13 mouse cellular contexts compared by ENCODE assay signal in the genomic region with DNA sequence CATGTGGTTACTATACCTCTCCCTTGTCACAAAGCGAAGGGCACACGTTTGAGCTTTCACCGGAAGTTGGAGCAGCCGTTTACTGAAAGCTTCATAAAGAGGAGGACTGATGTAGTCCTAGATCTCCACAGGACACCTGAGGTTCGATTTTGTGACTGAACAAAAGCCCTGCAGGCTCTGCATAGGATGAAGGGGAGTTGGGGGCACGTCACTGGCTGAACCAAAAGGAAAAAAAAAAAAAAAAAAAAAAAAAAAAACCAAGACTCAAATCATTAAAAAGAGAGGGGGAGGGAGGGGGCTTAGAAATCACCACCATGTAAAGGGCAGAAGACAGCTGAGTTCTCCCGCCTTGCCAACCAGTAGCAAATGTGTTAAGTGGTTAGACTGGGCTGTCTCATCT. TPM values are rescaled to one million over a fixed set of nuclear protein-coding genes. Genes with fewer than 3 reads are reported as not detected.
DNase-seq lines count a peak whose midpoint lies in the region; ATAC-seq and TF ChIP-seq lines count a peak whose summit lies in the region.
"Had no signal": no experiment of that assay in that cellular context is flagged by ENCODE, and none has a peak within 500 bp of the region (broad histone marks: within the 10 kb centered on the region; RNA-seq: fewer than 3 reads in every experiment).

No protein-coding gene starts in this region.

- WGBS in lung, embryonic 14.5 days = 17% methylated on average over 7 of the region's 7 CpGs
- 11% methylated on average over 7 of the region's 7 CpGs for WGBS in forebrain, embryonic 16.5 days
- 55% methylated on average over 7 of the region's 7 CpGs for WGBS in liver, embryonic 12.5 days (ENCODE audit: insufficient replicate concordance)
- 29% methylated on average over 7 of the region's 7 CpGs for WGBS in stomach, embryonic 16.5 days

- no peak for DNase-seq in lung, embryonic 14.5 days
- no peak for DNase-seq in lung, adult 18-20 months
- DNase-seq in adrenal gland, postnatal 14 days = no peak
- DNase-seq in heart, postnatal 25 days (ENCODE audit: low spot score) = no peak
- DNase-seq: adrenal gland, adult 2 months; heart, postnatal 14 days; kidney, postnatal 14 days; layer of hippocampus, postnatal 36 days; thymus, adult 2 months had no signal

- intact Hi-C loops in heart, postnatal 25 days (cut with DNase I) = no loop called here

- TF ChIP-seq CTCF in lung, embryonic 14.5 days (IDR thresholded peaks at IDR 0.05; ENCODE audit: low read depth) = no peak

- H3K4me1 ChIP-seq in lung, embryonic 14.5 days (ENCODE audit: insufficient read depth) = peaks cover 24% of the 10 kb centered on the region; the same call in 1 of the 2 replicates
- H3K4me1 ChIP-seq in forebrain, embryonic 16.5 days (replicated peaks; ENCODE audit: control insufficient read depth, insufficient read depth, low read length) = peaks cover 28% of the 10 kb centered on the region
- 0 out of 2 replicates have a peak, but pooled peaks cover 4% of the 10 kb centered on the region for H3K4me1 ChIP-seq in liver, embryonic 12.5 days
- H3K4me1 ChIP-seq in stomach, embryonic 16.5 days (ENCODE audit: control insufficient read depth, insufficient read depth, low read length) = peaks cover 26% of the 10 kb centered on the region

- no peak overlapping the region for H3K4me3 ChIP-seq in lung, embryonic 14.5 days (ENCODE audit: low read depth, low read length)
- no peak overlapping the region for H3K4me3 ChIP-seq in forebrain, embryonic 16.5 days (replicated peaks; ENCODE audit: low read length)
- H3K4me3 ChIP-seq in liver, embryonic 12.5 days = no peak overlapping the region
- H3K4me3 ChIP-seq in stomach, embryonic 16.5 days (replicated peaks; ENCODE audit: low read length) = peak overlapping the region; percentile 20; the same call in 1 of the 2 replicates

- ATAC-seq in lung, embryonic 14.5 days (ENCODE audit: insufficient read depth) = no peak
- no peak for ATAC-seq in forebrain, embryonic 16.5 days
- no peak for ATAC-seq in liver, embryonic 12.5 days
- ATAC-seq in stomach, embryonic 16.5 days (ENCODE audit: insufficient read depth, low FRiP score) = no peak
- ATAC-seq in megakaryocyte progenitor cell, adult 5-6 weeks (replicated peaks; ENCODE audit: poor library complexity) = no peak

- H3K9ac ChIP-seq in lung, embryonic 14.5 days = no peak overlapping the region
- 0 out of 2 replicates have a peak overlapping the region, but pooled peaks have one; percentile 26 for H3K9ac ChIP-seq in forebrain, embryonic 16.5 days (replicated peaks; ENCODE audit: low read depth, low read length)
- no peak overlapping the region for H3K9ac ChIP-seq in liver, embryonic 12.5 days
- peak overlapping the region; percentile 20; the same call in 1 of the 2 replicates for H3K9ac ChIP-seq in stomach, embryonic 16.5 days (ENCODE audit: low read length)

- no peaks in the 10 kb centered on the region for H3K9me3 ChIP-seq in lung, embryonic 14.5 days (ENCODE audit: low read depth, low read length)
- H3K9me3 ChIP-seq in forebrain, embryonic 16.5 days (ENCODE audit: control insufficient read depth, low read length) = no peaks in the 10 kb centered on the region
- H3K9me3 ChIP-seq in liver, embryonic 12.5 days (replicated peaks) = no peaks in the 10 kb centered on the region
- peaks cover 4% of the 10 kb centered on the region; the same call in 1 of the 2 replicates for H3K9me3 ChIP-seq in stomach, embryonic 16.5 days (replicated peaks; ENCODE audit: control insufficient read depth, low read length)

- peak overlapping the region; percentile 39; the same call in 1 of the 2 replicates for H3K4me2 ChIP-seq in lung, embryonic 14.5 days
- peak overlapping the region; percentile 28 for H3K4me2 ChIP-seq in forebrain, embryonic 16.5 days (ENCODE audit: low read length)
- H3K4me2 ChIP-seq in liver, embryonic 12.5 days = 0 out of 2 replicates have a peak overlapping the region, but pooled peaks have one; percentile 7
- peak overlapping the region; percentile 41 for H3K4me2 ChIP-seq in stomach, embryonic 16.5 days (ENCODE audit: low read depth, low read length)

- no peaks in the 10 kb centered on the region for H3K27me3 ChIP-seq in lung, embryonic 14.5 days (ENCODE audit: insufficient read depth, low read length)
- H3K27me3 ChIP-seq in forebrain, embryonic 16.5 days (replicated peaks; ENCODE audit: control insufficient read depth, insufficient read depth, low read length) = no peaks in the 10 kb centered on the region
- no peaks in the 10 kb centered on the region for H3K27me3 ChIP-seq in liver, embryonic 12.5 days (replicated peaks)
- no peaks in the 10 kb centered on the region for H3K27me3 ChIP-seq in stomach, embryonic 16.5 days (ENCODE audit: control insufficient read depth, insufficient read depth, low read length)

- 0 out of 2 replicates have a peak, but pooled peaks cover 3% of the 10 kb centered on the region for H3K36me3 ChIP-seq in lung, embryonic 14.5 days (ENCODE audit: insufficient read depth)
- no peaks in the 10 kb centered on the region for H3K36me3 ChIP-seq in forebrain, embryonic 16.5 days (ENCODE audit: control insufficient read depth, insufficient read depth)
- H3K36me3 ChIP-seq in liver, embryonic 12.5 days = no peaks in the 10 kb centered on the region
- H3K36me3 ChIP-seq in stomach, embryonic 16.5 days (ENCODE audit: control insufficient read depth, insufficient read depth, low read length) = no peaks in the 10 kb centered on the region

- H3K27ac ChIP-seq in lung, embryonic 14.5 days (ENCODE audit: low read depth) = no peak overlapping the region
- no peak overlapping the region for H3K27ac ChIP-seq in forebrain, embryonic 16.5 days (ENCODE audit: low read length)
- no peak overlapping the region for H3K27ac ChIP-seq in liver, embryonic 12.5 days
- H3K27ac ChIP-seq in stomach, embryonic 16.5 days (ENCODE audit: low read length) = peak overlapping the region; percentile 38

RNA-seq across cellular contexts. Expression of a gene that starts 10.2 kb away (rescaled TPM):
- polyA plus RNA-seq in lung, embryonic 14.5 days (2014; fragmentation: Nextera tagmentation; extraction: Ambion mirVana) = 29.8 and 31.5 TPM in 2 replicates
- polyA plus RNA-seq in forebrain, embryonic 16.5 days (2015; fragmentation: Nextera tagmentation; extraction: Ambion mirVana) = 14.5 and 15.6 TPM in 2 replicates
- polyA plus RNA-seq in liver, embryonic 12.5 days (2016; fragmentation: Nextera tagmentation; extraction: Ambion mirVana) = 6.0 and 6.9 TPM in 2 replicates
- polyA plus RNA-seq in stomach, embryonic 16.5 days (2015; fragmentation: Nextera tagmentation; extraction: Ambion mirVana) = 26.6 and 28.7 TPM in 2 replicates
- total RNA-seq in adrenal gland, postnatal 14 days (2021) = 20.0 and 26.2 TPM in 2 replicates
- total RNA-seq in megakaryocyte progenitor cell, adult 5-6 weeks (2015) = 20.7 and 23.9 TPM in 2 replicates
- total RNA-seq in megakaryocyte progenitor cell, adult 5-6 weeks (2017) = 20.0 and 26.5 TPM in 2 replicates
- 10 to 100 TPM; 11.6 to 14.8 TPM for total RNA-seq in heart, postnatal 25 days (2021)

RNA-seq across cellular contexts. Expression of a gene that starts 18.0 kb away (rescaled TPM):
- 120 and 127 TPM in 2 replicates for polyA plus RNA-seq in lung, embryonic 14.5 days (2014; fragmentation: Nextera tagmentation; extraction: Ambion mirVana)
- polyA plus RNA-seq in forebrain, embryonic 16.5 days (2015; fragmentation: Nextera tagmentation; extraction: Ambion mirVana) = 94.0 and 101 TPM in 2 replicates
- 59.4 and 63.6 TPM in 2 replicates for polyA plus RNA-seq in liver, embryonic 12.5 days (2016; fragmentation: Nextera tagmentation; extraction: Ambion mirVana)
- 76.1 and 94.9 TPM in 2 replicates for polyA plus RNA-seq in stomach, embryonic 16.5 days (2015; fragmentation: Nextera tagmentation; extraction: Ambion mirVana)
- total RNA-seq in adrenal gland, postnatal 14 days (2021) = 35.6 and 37.6 TPM in 2 replicates
- total RNA-seq in megakaryocyte progenitor cell, adult 5-6 weeks (2015) = 20.4 and 25.9 TPM in 2 replicates
- total RNA-seq in megakaryocyte progenitor cell, adult 5-6 weeks (2017) = 11.0 and 14.2 TPM in 2 replicates
- total RNA-seq in heart, postnatal 25 days (2021) = 10 to 100 TPM; 51.1 to 57.1 TPM

Comparison
In these comparisons a context has a peak if more than half of its experiments do, and no peak if none do; other contexts are left out.
1. H3K9ac ChIP-seq: peak in forebrain, embryonic 16.5 days (single experiment) and stomach, embryonic 16.5 days (single experiment); none in lung, embryonic 14.5 days (single experiment) and liver, embryonic 12.5 days (single experiment).
2. Peak in every context shown above with its lines, with median percentiles within 50 percentile points of each other: H3K4me2 ChIP-seq.